Mouse (Mus musculus): ENCODE measurements around the gene Ccdc42. TPM values are rescaled to one million over a fixed set of nuclear protein-coding genes. Genes with fewer than 3 reads are reported as not detected.

Gene Ccdc42
- total RNA-seq, 2 experiments from 2014 or later: 1.1 to 1.6 TPM

DNA sequence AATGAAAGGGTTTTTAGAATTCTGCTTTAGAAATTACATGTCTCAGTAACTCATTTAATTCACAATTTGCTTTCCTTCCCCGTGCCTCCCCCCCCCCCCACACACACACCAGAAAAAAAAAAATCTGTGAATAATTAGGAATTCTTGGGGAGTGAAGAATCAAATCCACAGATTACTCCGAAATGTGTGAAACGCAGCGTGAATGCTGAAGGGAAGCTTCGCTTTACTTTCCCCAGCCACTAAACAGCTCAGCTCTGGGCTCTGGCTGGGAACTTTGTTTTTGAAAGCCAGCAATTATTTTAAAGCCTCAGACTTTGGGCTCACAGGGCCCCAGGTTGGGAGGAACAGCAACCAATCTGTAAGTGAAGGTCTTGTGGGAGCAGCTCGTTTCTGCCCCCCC is 6.3 kb upstream of the Ccdc42 start:
- intact Hi-C loops (cut with DNase I): no loop called here
- no peak for DNase-seq (ENCODE audit: low spot score in 2 of 2)

DNA sequence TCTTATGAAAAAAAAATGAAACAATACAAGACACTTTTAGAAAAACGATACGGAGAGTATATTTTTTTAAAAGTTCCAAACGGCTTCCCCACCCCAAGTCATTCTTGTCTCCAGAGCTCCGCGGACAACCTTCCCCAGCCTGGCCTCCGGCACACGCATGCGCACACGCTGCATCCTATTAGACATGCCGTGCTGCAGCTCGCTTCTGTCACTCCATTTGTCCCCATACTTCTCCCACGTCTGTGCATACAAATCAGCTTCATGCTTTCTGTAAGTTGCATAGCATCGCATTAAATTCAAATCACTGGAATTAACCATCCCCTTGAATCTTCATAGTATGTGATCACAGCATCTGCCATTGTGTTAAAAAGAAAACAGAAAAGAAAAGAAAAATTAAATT is 3.6 kb upstream of the Ccdc42 start:
- peak; percentile 56 to 79 for DNase-seq (ENCODE audit: low spot score in 2 of 2)
- intact Hi-C loops (cut with DNase I): no loop called here

- no peak for DNase-seq (ENCODE audit: low spot score in 2 of 2)
Observed at GRCm38 (mm10) chr11:68583906-68584480, 2.8 kb upstream of the Ccdc42 start.

GRCm38 (mm10) chr11:68585890-68586289 is 931 bp upstream of the Ccdc42 start:
- DNase-seq (ENCODE audit: low spot score in 2 of 2): no peak
- intact Hi-C loops (cut with DNase I): no loop called here

More at GRCm38 (mm10) chr11:68583906-68584480, 2.8 kb upstream of the Ccdc42 start:
- intact Hi-C loops (cut with DNase I): no loop called here

DNA sequence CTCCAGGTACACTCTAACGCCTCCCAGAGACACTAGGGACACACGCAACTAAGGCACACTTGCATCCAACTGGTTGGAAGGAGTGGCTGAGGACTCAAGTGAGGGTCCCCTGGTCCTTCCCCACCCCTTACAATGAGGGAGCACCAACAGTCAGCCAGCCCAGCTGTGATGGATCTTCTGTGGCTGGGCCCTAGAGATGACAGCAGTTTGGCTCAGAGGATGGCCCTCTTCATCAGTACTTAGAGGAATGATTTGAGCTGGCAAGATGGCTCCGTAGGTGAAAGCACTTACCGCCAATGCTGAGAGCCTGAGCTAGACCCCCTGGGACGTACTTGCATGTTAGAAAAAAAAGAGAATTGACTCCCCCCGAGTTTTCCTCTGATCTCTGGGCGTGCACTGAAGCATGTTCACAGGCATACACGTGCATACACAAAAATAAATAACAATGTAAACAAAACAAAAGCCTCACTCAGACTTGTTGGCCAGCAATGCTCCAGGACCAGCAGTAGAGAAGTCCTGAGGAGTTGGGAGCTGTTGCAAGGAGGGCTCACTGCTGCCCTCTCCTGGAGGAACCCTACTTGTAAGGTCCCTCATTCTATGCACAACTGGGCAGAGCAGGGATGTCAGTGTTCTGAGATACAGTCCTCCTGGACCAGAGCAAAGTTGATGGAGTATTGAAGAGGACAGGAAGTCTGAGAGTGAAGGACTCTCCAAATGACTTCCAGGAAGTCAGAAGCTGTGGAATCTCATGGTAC is 2.4 kb downstream of the Ccdc42 start:
- DNase-seq (ENCODE audit: low spot score in 2 of 2): peak; percentile 79 to 84
- intact Hi-C loops (cut with DNase I): loop anchor here (1.0 kb wide), 1 partner anchor 23 kb away; no protein-coding TSS in a partner anchor

GRCm38 (mm10) chr11:68591708-68592107 is 4.9 kb downstream of the Ccdc42 start:
- intact Hi-C loops (cut with DNase I): no loop called here
- no peak for DNase-seq (ENCODE audit: low spot score in 2 of 2)

GRCm38 (mm10) chr11:68593247-68593646 is 6.4 kb downstream of the Ccdc42 start:
- intact Hi-C loops (cut with DNase I): no loop called here
- DNase-seq (ENCODE audit: low spot score in 2 of 2): no peak

DNA sequence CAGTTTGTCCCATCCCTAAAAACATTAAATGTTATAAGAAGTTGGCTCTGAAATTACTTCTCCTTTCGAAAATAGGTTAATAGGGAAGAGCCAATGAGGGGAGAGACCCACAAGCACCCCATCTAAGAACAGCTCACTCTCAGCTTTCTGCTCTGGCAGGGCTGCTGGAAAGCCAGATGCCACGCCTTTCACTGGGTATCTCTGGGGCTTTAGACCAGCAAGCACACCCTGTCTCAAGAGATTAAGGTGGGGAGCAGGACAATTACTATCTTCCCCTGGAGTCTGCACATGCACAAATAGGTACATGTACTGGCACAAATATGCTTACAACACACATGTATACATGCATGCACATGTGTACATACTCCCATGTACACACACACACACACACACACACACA is 11.1 kb downstream of the Ccdc42 start:
- no peak for DNase-seq (ENCODE audit: low spot score in 2 of 2)
- intact Hi-C loops (cut with DNase I): no loop called here

DNA sequence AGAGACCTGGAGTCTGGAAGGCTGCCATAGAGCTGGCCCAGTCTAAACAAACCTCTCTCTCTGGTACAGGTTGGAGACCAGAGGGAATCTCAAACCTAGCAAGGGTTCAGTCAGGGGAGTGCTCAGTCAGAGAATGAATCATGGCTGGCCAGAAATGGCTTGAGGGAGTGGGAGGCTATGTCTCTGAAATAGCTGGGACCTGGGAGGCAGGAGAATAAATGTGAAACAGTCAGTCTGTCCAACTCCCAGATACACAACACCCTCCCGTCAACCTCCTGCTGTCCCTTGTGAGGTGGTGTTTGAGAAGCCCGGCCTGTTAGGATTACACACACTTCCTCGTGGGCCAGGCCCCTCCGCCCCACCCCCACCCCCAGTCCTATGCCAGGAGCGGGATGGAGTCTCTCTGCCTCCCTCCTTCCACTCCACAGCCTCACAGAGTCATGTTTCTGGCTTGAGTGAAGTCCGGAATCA is 13.8 kb downstream of the Ccdc42 start:
- intact Hi-C loops (cut with DNase I): no loop called here
- DNase-seq (ENCODE audit: low spot score in 2 of 2): peak in 1 of 2 experiments; percentile 72

DNA sequence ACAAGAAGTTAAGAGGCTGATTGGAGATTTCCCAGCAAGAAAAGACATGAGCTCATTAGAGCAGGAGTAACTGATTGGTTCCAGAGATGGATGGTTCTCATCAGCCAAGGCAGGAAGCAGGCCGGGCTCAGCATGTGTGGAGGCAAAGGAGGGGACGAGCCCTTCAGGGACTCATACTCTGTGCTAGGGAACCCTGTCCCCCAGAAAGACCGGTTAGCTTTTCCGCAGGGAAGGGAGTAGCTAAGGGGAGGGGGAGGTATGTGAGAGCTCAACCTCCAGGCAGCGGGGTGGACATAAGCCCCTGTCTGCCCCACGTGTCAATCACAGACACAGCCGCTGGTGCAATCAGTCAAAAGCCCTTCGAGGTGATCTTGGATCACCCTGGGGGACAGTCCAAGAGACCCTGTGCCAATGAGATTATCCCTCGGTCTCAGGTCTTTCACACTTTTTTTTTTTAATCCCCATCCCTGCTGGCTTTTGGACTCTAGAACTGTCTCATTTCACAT is 14.7 kb downstream of the Ccdc42 start:
- no peak for DNase-seq (ENCODE audit: low spot score in 2 of 2)
- intact Hi-C loops (cut with DNase I): no loop called here

- intact Hi-C loops (cut with DNase I): no loop called here
- DNase-seq (ENCODE audit: low spot score in 2 of 2): no peak
Observed at GRCm38 (mm10) chr11:68602200-68602931, 15.5 kb downstream of the Ccdc42 start.

GRCm38 (mm10) chr11:68607046-68607445 is 20.2 kb downstream of the Ccdc42 start:
- intact Hi-C loops (cut with DNase I): no loop called here
- no peak for DNase-seq (ENCODE audit: low spot score in 2 of 2)

DNA sequence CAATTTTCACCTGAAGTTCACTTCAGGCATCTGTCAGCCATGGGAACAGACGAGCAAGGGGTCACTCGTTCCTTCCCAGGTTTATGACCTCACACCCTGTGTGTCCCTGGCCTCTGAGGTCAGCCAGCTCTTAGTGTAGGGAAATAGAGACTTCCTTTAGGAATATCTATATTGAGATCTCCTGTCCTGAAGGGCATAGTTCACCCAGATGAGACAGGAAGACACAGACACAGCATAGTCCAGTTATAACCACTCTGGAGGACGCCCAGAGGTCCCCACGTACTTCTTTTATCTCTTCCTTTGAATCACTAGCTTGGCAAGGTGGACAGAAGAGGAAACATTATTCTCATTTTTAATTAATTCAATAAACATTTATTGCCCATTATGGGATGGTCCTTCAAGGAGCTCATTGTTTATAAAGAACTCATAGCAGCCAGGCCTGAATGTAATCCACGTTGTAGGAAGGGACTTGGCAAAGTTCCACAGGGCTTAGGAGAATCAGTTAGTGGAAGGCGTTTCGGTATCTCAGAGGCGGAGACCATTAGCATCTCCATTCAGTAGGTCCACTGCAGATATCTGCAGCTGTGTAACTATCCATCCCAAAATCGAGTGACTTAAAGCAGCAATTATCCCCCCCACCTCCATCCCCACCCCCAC is 23.2 kb downstream of the Ccdc42 start:
- no peak for DNase-seq (ENCODE audit: low spot score in 2 of 2)
- intact Hi-C loops (cut with DNase I): no loop called here

GRCm38 (mm10) chr11:68610567-68610947 is 23.7 kb downstream of the Ccdc42 start:
- intact Hi-C loops (cut with DNase I): no loop called here
- no peak for DNase-seq (ENCODE audit: low spot score in 2 of 2)

DNA sequence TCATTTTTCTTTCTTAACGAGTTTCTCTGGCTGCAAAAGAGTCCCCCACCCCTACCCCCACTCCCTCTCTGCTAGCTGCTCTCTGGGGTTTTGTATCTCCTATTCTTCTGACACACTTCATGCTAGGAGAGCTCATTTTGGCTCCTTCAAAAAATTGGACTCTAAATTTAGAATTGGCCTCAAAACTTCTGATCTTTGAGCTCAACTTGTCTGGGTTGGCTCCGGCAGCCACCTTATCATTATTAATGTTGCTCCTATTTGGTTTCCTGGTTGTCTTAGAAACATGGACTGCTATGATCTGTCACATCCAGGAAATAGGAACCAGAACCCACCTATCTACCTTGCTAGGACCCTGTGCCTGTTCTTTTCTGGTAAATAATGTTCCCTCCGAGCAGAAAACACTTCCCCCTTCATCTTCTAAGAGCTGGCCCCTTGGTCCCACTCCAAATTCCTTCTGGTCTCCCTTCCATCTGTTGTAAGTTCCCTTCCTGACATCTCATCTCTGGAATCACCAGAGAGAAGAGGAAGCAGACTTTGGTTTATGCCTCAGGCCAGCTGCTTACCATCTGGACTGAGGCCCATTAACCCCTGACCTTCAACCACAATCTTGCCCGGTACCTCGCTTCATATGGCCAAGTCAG is 26.4 kb downstream of the Ccdc42 start:
- no peak for DNase-seq (ENCODE audit: low spot score in 2 of 2)
- intact Hi-C loops (cut with DNase I): no loop called here

DNA sequence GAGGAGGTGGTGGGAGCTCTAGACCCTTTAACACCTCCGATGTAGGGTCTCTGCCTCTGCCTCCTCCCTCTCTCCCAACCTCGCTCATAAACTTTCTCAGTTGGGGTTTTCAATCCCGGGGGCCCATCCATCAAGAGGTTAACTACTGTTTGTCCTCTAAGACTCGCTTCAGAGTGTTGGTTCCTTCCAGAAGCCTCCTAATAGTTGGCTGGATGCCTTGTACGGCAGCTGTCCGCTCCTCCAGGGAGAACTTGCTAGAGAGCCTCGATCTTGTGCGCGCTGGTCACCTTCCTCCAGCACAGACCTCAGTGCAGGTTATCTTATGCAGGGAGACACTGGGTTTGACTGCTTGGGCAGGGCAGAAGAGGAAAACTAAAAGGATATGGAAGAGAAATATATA is 35.9 kb downstream of the Ccdc42 start:
- DNase-seq (ENCODE audit: low spot score in 2 of 2): no peak
- intact Hi-C loops (cut with DNase I): loop anchor here (5.0 kb wide), 1 partner anchor 70 kb away; the partner anchor contains the start of gene Myh10

GRCm38 (mm10) chr11:68623225-68623870 is 36.5 kb downstream of the Ccdc42 start:
- intact Hi-C loops (cut with DNase I): loop anchor here (5.0 kb wide), 1 partner anchor 69 kb away; the partner anchor contains the start of gene Myh10
- peak; percentile 60 to 93 for DNase-seq (ENCODE audit: low spot score in 2 of 2)

DNA sequence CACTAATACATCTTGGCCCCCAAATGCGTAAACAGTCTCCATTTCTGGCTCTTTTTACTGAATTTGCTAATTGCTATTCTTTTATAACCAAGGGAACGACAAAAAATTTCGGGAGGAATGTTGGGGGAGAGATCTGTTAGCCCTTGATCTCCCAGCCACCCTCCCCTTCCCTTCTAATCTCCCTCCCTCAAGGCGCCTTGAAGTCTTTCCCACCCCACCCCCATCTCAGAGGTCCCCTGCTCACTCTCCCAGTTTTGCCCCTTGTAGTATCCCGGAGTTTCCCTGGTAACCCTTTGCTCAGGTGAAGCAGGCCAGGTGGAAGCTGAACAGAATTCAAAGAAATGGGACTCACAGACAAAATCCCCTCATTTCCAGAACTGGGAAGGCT is 37.0 kb downstream of the Ccdc42 start:
- DNase-seq (ENCODE audit: low spot score in 2 of 2): no peak
- intact Hi-C loops (cut with DNase I): loop anchor here (5.0 kb wide), 1 partner anchor 68 kb away; the partner anchor contains the start of gene Myh10
